Mouse (Mus musculus) induced T-regulatory cell, adult 2 months (primary cell): ENCODE measurements around the gene Smad1.

Source experiments
- DNase-seq: peaks from one replicate; pipeline ENCODE4 v3.0.0-alpha.2; 2012; ENCODE audit warnings: low read depth

Smad1 gene

GRCm38 (mm10) chr8:79382857-79383262 lies 16.5 kb downstream of the Smad1 start:
- no peak for DNase-seq

GRCm38 (mm10) chr8:79381771-79382170 lies 17.5 kb downstream of the Smad1 start:
- DNase-seq, result no peak

- DNase-seq, result no peak
Measured at GRCm38 (mm10) chr8:79380386-79380785, 18.9 kb downstream of the Smad1 start.

- DNase-seq, result no peak
Measured at GRCm38 (mm10) chr8:79379971-79380370, 19.3 kb downstream of the Smad1 start.

GRCm38 (mm10) chr8:79376648-79377047 lies 22.7 kb downstream of the Smad1 start:
- DNase-seq, result no peak

GRCm38 (mm10) chr8:79375775-79376123 lies 23.6 kb downstream of the Smad1 start:
- DNase-seq, result no peak

GRCm38 (mm10) chr8:79375074-79375774 lies 24.1 kb downstream of the Smad1 start:
- no peak for DNase-seq

- no peak for DNase-seq
Measured at GRCm38 (mm10) chr8:79374410-79374809, 24.9 kb downstream of the Smad1 start.

- DNase-seq, result no peak
Measured at GRCm38 (mm10) chr8:79373563-79373962, 25.8 kb downstream of the Smad1 start.

- no peak for DNase-seq
Measured at GRCm38 (mm10) chr8:79372960-79373359, 26.4 kb downstream of the Smad1 start.

GRCm38 (mm10) chr8:79372521-79372920 lies 26.8 kb downstream of the Smad1 start:
- no peak for DNase-seq

- DNase-seq, result no peak
Measured at GRCm38 (mm10) chr8:79372084-79372483, 27.2 kb downstream of the Smad1 start.

GRCm38 (mm10) chr8:79370646-79371290 lies 28.6 kb downstream of the Smad1 start:
- peak; percentile 76 for DNase-seq

GRCm38 (mm10) chr8:79369163-79369562 lies 30.2 kb downstream of the Smad1 start:
- DNase-seq, result no peak

- no peak for DNase-seq
Measured at GRCm38 (mm10) chr8:79367959-79368358, 31.4 kb downstream of the Smad1 start.

- no peak for DNase-seq
Measured at GRCm38 (mm10) chr8:79367350-79367749, 32.0 kb downstream of the Smad1 start.

GRCm38 (mm10) chr8:79366227-79366626 lies 33.1 kb downstream of the Smad1 start:
- DNase-seq, result peak; percentile 15

- DNase-seq, result no peak
Measured at GRCm38 (mm10) chr8:79365707-79366106, 33.6 kb downstream of the Smad1 start.

GRCm38 (mm10) chr8:79364806-79365205 lies 34.5 kb downstream of the Smad1 start:
- no peak for DNase-seq

- DNase-seq, result no peak
Measured at GRCm38 (mm10) chr8:79362430-79362829, 36.9 kb downstream of the Smad1 start.

GRCm38 (mm10) chr8:79360774-79361527 lies 38.4 kb downstream of the Smad1 start:
- DNase-seq, result no peak

- DNase-seq, result no peak
Measured at GRCm38 (mm10) chr8:79360302-79360701, 39.0 kb downstream of the Smad1 start.
